Mouse (Mus musculus) ES-CJ7 (cell line): ENCODE data around the gene Axl.
"Not testable (repeated sequence)": the region's sequence is repeated elsewhere in the genome, so short reads cannot be mapped to it uniquely, and the experiment has no call there.

Source experiments
- DNase-seq: peaks from one replicate; pipeline ENCODE4 v3.0.0; 2011; ENCODE audit warnings: low read depth, low spot score

Gene Axl

GRCm38 (mm10) chr7:25794775-25795174, 6.3 kb upstream of the Axl start:
- DNase-seq: no peak

GRCm38 (mm10) chr7:25793679-25794078, 5.2 kb upstream of the Axl start:
- peak; percentile 71 for DNase-seq

GRCm38 (mm10) chr7:25792966-25793365, 4.5 kb upstream of the Axl start:
- DNase-seq: not testable (repeated sequence)

- no peak for DNase-seq
These were observed 2.1 kb upstream of the Axl start for GRCm38 (mm10) chr7:25790615-25791014.

- DNase-seq: no peak
These were observed 580 bp upstream of the Axl start for GRCm38 (mm10) chr7:25789129-25789440.

- no peak for DNase-seq
These were observed 867 bp downstream of the Axl start for GRCm38 (mm10) chr7:25787456-25788219.

GRCm38 (mm10) chr7:25786974-25787373, 1.5 kb downstream of the Axl start:
- DNase-seq: no peak

GRCm38 (mm10) chr7:25785752-25786151, 2.8 kb downstream of the Axl start:
- no peak for DNase-seq

- DNase-seq: no peak
These were observed 3.7 kb downstream of the Axl start for GRCm38 (mm10) chr7:25784808-25785207.

- no peak for DNase-seq
These were observed 4.8 kb downstream of the Axl start for GRCm38 (mm10) chr7:25783746-25784145.

GRCm38 (mm10) chr7:25782744-25783143, 5.8 kb downstream of the Axl start:
- no peak for DNase-seq

GRCm38 (mm10) chr7:25781937-25782610, 6.4 kb downstream of the Axl start:
- DNase-seq: peak; percentile 58

GRCm38 (mm10) chr7:25781321-25781936, 7.1 kb downstream of the Axl start:
- DNase-seq: peak; percentile 28

- no peak for DNase-seq
These were observed 7.8 kb downstream of the Axl start for GRCm38 (mm10) chr7:25780753-25781152.

GRCm38 (mm10) chr7:25780021-25780420, 8.5 kb downstream of the Axl start:
- DNase-seq: no peak

GRCm38 (mm10) chr7:25768229-25768628, 20.3 kb downstream of the Axl start:
- DNase-seq: no peak

- no peak for DNase-seq
These were observed 22.4 kb downstream of the Axl start for GRCm38 (mm10) chr7:25766108-25766507.

- DNase-seq: no peak
These were observed 24.3 kb downstream of the Axl start for GRCm38 (mm10) chr7:25764221-25764620.

GRCm38 (mm10) chr7:25763678-25764077, 24.8 kb downstream of the Axl start:
- DNase-seq: no peak

- no peak for DNase-seq
These were observed 27.2 kb downstream of the Axl start for GRCm38 (mm10) chr7:25761354-25761753.

- peak; percentile 83 for DNase-seq
These were observed 32.5 kb downstream of the Axl start for GRCm38 (mm10) chr7:25756011-25756410.

GRCm38 (mm10) chr7:25755468-25755833, 33.1 kb downstream of the Axl start:
- DNase-seq: no peak
